Mouse (Mus musculus): ENCODE data around the gene Dkk3. TPM values are rescaled to one million over a fixed set of nuclear protein-coding genes. Genes with fewer than 3 reads are reported as not detected.
"Not testable (repeated sequence)": the region's sequence is repeated elsewhere in the genome, so short reads cannot be mapped to it uniquely, and the experiment has no call there.

The Dkk3 gene
- total RNA-seq, 2 experiments from 2014 or later, result 44.8 to 46.7 TPM

DNA sequence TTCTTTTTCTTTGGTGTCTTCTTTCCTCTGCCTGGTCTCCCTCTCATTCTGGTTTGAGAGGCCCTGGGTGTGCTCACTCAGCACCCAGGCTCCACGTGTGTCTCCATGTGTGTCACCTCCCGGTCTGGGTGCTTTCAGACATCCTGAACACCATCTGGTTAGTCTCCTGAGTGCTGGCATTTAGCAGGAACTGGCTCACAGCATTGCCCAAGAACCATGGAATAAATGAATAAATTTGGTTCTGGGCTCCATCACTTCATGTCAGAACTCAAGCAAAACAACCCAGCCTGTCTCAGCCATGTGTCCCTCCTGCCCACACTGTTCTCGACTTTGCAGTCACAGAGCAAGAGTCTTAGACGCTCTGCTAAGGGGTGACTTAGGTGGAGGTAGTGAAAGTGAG is 13.8 kb upstream of the Dkk3 start:
- DNase-seq (ENCODE audit: low spot score), result no peak
- intact Hi-C loops (cut with DNase I), result no loop called here

DNA sequence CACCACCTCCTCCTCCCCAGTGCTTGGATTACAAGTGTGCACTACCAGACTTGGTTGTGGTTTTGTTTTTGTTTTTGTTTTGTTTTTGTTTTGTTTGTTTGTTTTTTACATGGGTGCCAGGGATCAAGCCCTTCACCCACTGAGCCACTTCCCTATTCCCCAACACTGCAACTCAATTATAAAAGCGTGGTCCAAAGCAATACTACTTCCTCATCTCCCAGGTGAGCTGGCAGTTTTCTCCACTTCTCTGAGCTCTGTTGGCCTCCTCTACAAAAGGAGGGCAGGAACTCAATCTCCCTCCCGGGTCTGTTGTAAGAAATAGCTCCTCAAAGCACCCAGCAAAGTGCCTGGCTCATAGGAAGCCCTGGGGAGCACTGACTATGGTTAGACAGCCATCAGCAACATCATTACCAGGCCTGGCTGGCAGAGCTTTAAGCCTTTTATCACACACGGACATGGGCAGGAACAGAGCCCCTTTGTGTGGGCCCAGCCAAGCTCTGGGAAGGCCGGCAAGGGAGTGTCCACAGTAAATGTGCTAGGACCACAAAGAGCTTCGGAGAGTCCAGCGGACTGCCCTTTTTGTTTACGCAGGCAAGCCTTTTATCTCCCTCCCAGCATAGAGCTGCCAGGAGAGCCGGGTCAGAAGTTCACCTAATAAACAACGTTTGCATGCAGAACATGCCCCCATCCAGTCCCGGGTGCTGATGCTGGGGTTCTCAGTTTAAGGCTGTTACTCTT is 11.3 kb upstream of the Dkk3 start:
- no peak for DNase-seq (ENCODE audit: low spot score)
- intact Hi-C loops (cut with DNase I), result no loop called here

DNA sequence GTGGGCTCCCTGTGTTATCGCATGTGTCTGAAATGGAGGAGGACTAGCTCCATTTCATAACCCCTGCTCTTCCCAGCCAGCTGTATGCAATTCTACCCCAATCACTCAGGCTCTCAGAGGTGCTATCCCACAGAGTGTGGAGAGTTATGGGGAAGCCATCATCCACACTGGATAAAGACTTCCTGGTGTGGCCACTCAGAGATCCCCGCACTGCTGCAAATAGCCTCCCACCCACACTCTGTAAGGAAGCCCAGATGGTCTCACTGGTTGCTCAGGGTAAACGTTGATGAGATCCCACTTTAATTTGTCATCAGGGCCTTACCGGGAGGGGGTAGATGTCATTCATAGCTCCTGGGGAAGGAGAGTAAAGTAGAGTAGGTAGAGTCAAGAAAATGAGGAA is 6.7 kb upstream of the Dkk3 start:
- no peak for DNase-seq (ENCODE audit: low spot score)
- intact Hi-C loops (cut with DNase I), result no loop called here

DNA sequence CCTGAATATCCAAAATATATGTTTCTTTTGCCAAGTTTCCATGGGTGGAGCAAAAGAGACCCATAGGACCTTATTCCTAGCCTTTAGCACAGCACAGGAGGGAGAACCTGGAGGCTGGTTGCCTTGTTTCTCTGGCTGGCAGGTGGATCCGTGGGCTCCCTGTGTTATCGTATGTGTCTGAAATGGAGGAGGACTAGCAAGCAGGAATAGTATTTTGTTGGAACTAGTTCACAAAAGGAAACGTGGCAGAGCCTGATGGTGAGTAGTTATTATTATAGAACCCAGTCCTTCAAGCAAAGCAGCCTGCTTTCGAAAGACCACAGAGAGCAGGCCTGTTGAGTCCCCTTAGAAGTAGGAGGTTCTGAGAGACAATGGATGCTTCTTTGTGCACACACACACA is 6.2 kb upstream of the Dkk3 start:
- intact Hi-C loops (cut with DNase I); DNase-seq (ENCODE audit: low spot score): not testable (repeated sequence)

DNA sequence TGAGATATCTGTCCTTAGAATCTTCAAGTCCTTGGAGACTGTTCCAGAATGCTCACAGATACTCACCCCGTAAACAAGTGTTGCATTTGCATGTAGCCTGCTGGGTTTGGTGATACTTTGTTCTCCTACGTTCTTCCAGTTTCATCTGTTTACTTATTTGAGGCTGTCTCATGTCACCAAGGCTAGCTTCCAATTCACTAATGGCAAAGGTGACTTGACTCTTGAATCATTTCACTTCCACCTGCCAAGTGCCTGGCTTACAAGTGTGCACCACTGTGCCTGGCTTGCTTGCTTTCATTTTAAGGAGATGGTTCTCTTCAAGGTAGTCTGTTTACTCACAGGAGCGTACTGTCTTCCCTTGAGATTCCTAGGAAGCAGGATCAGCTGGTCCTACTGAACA is 5.6 kb upstream of the Dkk3 start:
- intact Hi-C loops (cut with DNase I), result no loop called here
- no peak for DNase-seq (ENCODE audit: low spot score)

DNA sequence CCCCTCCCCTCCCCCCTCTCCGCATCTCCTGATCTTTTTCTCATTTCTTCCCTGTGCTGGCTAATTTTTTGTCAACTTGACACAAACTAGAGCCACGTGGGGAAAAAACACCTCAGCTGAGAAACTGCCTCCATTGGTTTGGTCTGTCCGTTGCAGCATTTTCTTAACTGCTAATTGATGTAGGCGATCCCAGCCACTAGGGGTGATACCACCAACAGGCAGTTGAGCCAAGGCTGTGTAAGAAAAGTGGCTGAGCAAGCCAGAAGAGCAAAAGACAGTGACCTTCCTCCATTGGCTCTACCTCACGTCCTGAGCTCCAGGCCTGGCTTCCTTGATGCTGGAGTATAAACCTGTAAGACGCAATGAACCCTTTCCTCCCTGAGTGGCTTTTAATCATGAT is 978 bp upstream of the Dkk3 start:
- DNase-seq (ENCODE audit: low spot score), result no peak
- intact Hi-C loops (cut with DNase I), result no loop called here

DNA sequence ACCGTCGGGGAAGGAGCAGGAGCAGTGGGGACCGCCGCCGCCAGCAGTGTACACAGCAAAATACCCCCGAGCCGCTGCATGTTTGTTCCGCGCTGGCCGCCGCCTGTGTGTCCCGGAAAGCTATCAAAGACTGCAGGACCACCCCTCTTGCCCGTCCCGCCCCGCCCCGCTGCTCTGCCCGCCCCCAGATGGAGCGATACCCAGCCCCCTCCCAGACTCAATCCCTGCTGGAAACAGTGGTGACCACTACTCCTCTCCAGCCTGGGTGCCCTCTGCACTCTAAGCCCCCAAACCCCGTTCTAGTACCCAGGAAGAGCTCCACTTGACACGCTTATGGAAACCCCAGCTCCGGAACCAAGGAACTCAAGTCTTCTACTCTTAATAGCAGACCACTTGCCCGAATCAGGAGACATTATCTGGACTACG is 528 bp downstream of the Dkk3 start:
- no peak for DNase-seq (ENCODE audit: low spot score)

DNA sequence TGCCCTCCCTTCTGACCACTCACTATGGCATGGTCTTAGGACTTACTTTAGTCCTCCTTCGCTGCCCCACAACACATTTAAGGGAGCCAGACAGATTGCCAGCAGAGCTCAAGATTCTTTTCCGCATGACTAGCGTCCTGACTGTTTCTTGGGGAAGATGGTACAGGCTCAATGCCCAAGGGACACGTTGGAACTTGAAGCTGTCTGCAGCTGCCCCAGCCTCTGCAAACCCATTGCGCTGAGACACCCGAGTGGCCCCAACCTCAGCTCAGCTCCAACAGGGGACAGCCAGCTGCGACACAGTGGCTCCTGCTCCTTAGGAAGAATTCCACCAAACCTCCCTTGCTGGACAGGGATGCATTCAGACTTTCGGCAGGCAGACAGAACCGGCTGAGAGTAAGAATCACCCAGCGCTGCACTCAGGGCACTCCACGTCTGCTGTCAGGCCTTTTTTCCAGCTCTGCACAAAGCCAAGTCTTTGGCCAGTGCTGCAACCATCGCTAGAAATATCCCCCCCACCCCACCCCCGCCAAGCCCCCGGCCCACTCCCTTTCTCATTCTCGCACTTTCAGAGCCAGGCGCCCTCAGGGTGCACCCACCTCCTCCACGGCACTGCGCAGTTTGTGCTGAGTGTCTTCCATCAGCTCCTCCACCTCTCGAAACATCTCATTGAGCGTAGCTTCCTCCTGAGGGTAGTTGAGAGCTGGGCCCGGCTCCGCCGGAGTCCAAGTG is 1.1 kb downstream of the Dkk3 start:
- intact Hi-C loops (cut with DNase I), result no loop called here
- no peak for DNase-seq (ENCODE audit: low spot score)

More for the DNA sequence above, 528 bp downstream of the Dkk3 start:
- intact Hi-C loops (cut with DNase I), result no loop called here

DNA sequence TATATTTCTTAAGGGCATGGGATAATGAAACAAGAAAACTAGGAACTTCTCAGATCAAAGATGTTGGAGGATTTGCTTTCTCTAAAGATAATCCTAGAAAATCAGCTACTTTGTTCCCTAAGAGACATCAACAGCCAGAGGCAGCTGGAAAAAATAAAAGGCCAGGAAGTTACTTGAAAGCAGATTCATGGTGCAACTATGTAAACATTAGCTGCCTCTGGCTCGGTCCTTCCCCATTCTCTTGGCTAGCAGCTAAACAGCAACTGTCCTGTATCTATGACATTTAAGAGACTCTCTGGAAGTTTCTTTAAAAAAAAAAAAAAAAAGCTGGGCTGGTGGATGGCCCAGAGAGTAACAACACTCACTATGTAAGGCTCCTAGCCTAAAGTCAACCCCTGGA is 3.7 kb downstream of the Dkk3 start:
- intact Hi-C loops (cut with DNase I), result no loop called here
- no peak for DNase-seq (ENCODE audit: low spot score)

DNA sequence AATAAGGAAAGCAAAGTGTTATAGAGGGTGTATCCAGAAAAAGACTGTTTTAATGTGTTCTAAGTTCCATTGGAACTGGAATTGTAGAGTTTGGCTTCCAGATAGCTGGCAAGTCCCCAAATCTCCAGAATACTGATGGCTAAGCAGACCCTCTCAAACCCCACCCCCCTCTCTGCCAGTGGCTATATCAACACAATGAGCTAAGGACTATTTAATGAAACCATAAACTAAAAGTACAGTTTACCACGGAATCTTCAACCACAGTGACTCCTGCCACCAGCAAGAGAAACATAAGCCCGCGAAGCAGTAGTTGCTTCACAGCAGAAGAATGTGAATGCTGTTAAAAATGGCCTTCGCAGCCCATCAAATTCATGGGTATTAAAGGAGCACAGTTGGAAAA is 4.4 kb downstream of the Dkk3 start:
- DNase-seq (ENCODE audit: low spot score), result no peak
- intact Hi-C loops (cut with DNase I), result no loop called here

DNA sequence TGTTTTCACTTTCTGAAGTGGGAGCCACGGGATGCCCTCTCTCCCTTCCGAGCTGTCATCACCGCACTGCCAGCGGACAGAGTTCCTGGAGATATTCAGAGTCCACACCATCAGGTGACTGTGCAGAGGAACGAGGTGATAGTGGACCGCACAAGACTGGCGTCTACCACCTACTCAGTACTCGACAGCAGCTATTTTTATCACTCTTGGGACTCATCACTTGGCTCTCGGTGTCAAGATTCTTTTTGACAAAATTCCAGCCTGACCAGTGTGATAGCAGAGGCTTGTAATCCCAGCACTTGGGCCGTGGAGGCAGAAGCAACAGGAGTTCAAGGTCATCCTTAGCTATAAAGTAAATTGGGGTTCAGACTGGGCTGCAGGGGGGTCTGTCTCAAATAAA is 9.7 kb downstream of the Dkk3 start:
- intact Hi-C loops (cut with DNase I), result no loop called here
- DNase-seq (ENCODE audit: low spot score), result no peak

DNA sequence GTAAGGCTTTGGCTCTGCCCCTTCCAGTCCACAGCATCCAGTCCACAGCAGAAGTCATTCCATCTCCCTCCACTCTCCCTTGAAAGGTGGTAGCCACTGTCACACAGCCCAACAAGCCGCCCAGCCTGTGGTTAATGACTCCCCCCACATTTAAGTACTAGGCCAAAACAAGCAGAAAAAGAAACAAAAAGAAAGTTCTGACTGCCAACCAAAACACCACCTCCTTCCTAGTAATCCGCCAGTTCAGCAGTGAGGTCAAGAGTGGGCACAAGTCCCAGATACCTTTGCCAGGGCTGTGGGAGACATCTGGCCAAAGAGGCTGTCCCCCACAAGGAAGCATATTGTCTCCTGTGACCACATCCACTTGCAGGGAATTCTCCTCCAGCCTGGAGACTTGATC is 10.9 kb downstream of the Dkk3 start:
- DNase-seq (ENCODE audit: low spot score), result peak; percentile 58
- intact Hi-C loops (cut with DNase I), result no loop called here

DNA sequence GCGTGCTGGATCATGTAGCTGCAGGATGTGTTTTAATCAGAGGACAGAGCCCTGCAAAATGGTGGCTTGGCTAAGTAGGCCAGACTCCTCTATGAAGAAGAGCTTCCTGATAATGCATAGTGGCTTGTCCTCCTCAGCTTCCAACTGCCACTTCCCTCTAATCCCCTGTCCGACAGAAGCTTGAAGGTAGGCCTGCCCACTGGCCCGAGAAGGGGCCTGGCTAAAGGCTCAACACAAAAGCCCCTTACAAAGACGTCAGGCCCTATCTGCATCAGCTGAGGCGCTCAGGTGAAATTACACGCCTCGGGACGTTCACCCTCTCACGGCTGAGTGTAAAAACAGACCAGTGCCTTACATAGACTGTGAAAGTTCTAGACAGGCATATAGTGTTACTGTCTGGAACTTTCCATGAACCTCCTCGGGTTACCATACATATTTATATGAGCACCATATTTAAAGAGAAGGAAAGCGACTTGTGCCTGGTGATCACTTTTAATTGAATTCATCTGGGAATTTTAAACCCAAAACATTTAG is 14.1 kb downstream of the Dkk3 start:
- intact Hi-C loops (cut with DNase I), result no loop called here
- DNase-seq (ENCODE audit: low spot score), result no peak

DNA sequence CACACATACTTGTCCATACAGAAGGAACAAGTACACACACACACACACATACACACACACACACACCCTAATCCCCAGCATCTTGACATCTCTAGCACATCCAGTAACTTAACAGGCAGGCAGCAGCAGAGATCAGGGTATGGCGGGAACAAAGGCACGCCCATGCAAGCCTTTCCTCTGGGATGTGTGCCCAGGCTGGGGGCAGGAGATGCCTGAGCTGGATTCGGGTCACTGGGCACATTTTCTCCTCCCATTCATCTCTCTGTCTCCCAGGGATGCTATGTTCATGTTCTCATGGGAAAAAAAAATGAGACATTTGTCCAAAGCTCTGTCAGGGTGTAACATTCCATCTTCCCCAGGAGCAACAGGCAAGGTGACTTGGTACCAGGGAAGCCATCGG is 14.9 kb downstream of the Dkk3 start:
- DNase-seq (ENCODE audit: low spot score), result no peak
- intact Hi-C loops (cut with DNase I), result no loop called here

DNA sequence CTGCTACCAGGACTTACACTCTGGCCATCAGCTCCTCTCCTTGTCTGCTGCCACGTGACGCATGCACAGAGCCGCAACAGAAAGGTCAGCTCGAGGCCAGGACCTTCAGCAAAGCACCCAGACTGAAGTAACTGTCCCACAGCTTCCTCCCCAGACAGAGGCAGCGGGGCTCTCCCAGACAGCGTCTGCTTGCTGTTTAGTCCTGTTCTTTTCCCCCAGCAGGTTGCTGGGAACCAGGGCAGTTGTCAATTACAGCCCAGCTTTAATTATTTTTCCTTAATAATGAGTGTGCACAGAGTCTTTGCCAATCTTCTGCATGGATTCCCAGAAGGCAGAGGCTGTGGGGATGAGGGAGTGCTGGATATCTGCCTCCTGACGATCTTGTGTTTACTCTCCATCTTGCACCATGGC is 15.8 kb downstream of the Dkk3 start:
- DNase-seq (ENCODE audit: low spot score), result no peak
- intact Hi-C loops (cut with DNase I), result no loop called here

DNA sequence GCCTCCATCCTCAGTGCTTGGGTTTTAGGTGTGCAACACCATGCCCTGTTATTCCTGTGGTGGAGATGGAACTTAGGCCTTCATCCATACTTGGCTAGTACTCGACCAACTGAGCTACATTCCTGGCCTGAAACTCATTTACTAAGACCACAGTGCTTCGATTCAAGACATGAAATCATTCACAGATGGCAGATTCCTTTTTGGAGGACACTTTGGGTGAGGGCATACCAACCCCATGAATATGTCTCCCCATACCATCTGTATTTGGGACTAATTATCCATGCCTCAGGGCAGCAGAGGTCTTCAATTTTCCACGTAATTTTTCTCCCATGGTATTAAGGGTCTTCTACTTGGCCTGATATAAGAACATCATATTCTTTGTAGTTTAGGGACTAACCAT is 16.2 kb downstream of the Dkk3 start:
- no peak for DNase-seq (ENCODE audit: low spot score)
- intact Hi-C loops (cut with DNase I), result no loop called here

DNA sequence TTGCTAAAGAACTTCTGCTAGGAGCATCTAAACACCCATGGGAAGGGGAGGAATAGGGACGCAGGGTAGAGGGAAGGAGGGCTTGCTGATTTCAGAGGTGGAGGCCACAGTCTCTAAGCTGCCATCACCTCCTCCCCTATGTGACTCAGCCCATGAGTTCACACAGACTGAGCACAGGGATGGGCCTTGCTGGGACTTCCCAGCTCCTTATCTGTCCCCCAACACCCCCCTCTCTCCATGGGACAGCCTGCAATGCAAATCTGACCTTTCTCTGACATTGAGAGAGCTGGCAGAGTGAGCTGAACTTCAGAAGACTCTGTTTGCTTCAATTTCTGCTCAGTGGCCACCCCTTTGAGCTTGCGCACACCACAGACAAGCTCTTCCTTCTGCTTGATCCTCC is 18.1 kb downstream of the Dkk3 start:
- intact Hi-C loops (cut with DNase I), result no loop called here
- no peak for DNase-seq (ENCODE audit: low spot score)

DNA sequence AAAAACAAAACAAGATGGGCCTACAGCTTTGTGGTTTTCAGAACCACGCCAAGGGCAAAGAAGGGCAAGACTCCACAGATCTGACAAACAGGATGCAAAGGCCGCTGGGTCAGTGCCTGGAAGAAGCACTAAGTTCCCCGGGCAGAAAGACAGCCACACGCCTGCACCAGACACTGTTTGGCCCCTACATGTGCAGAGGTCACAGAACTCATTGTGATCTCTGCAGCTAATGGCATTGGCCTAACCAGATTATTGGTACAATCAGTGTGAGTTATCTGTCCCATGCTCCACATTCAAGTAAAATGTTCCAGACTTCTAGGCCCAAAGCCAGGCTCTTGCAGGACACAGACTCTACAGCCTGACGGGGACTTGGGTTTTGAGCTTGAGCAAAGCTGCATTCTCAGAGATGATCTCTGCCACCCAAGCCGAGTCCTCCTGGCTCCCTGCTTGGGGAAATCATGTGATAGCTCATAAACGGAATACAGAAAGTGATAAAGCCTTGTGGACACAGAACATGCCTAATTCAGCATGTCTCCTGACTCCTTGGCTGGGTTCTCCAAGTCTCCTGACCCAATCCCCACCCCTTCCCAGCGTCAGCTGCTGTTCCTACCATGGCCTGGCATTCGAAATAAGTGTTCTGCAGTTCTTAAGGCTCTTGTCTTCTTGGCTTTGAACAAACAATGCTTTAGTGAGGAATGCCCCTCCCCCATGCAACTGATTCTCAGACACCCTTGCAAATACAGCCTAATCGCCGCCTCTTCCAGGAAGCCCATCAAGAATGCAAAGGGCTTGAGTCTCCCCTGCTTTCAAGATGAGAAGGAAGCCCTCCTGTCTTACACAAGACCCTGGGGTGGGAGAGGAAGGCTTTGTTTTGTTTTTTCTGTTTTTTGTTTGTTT is 20.1 kb downstream of the Dkk3 start:
- intact Hi-C loops (cut with DNase I), result no loop called here
- peak; percentile 33 for DNase-seq (ENCODE audit: low spot score)

DNA sequence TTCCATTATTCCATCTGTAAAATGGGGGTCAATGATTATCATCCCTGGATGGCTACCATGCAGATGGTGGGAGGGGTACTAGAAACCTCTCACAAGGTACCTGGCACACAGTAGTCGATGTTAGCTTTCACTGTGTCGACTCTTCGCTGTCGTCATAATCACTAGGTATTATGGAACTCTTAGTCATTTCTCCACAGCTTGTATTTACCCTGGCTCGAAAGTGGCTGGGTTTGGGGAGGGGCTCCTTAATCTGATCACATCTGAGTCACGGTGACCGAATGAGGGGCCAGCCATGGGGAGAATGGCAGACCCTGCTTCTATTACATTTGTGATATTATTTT is 20.7 kb downstream of the Dkk3 start:
- intact Hi-C loops (cut with DNase I), result no loop called here
- no peak for DNase-seq (ENCODE audit: low spot score)

DNA sequence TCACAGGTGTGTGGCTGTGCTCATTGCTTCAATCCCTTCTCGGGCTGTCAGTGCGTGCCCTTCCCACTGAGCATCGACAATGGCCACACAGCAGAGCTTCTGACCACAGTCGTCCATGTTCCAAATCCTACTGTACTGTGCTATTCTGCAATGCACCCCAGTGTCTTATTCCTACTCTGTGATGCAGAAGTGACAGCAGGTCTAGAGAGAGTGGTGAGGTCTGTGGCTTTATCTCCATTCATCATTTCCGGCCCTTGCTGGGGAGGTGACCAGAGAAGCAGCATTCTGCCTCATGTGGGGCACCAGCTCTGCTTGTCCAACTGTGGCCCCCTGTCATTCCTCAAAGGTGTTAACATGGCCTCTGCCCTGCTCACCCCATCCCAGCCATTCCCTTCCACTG is 22.3 kb downstream of the Dkk3 start:
- intact Hi-C loops (cut with DNase I), result no loop called here
- no peak for DNase-seq (ENCODE audit: low spot score)

DNA sequence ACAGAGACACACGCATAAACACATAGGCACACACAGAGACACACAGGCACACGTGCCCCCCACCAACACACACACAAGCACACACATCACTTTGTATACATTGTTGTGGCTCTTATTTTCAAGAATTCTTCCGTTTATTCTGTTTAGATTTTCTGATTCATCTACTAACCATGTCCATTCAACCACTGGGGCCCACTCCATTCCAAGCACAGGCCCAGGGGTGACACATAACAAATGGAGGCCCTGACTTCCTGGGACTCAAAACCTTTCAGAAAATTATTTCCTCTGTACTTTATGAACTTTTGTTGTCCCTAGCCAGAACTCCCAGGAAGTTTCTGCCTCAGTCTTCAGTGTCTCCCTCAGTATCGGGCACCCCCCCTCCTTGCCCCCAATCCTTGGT is 23.7 kb downstream of the Dkk3 start:
- no peak for DNase-seq (ENCODE audit: low spot score)
- intact Hi-C loops (cut with DNase I), result no loop called here

Data from heart, postnatal 25 days (tissue).